Mouse (Mus musculus): Measurements from ENCODE around the gene Pex26.

DNA sequence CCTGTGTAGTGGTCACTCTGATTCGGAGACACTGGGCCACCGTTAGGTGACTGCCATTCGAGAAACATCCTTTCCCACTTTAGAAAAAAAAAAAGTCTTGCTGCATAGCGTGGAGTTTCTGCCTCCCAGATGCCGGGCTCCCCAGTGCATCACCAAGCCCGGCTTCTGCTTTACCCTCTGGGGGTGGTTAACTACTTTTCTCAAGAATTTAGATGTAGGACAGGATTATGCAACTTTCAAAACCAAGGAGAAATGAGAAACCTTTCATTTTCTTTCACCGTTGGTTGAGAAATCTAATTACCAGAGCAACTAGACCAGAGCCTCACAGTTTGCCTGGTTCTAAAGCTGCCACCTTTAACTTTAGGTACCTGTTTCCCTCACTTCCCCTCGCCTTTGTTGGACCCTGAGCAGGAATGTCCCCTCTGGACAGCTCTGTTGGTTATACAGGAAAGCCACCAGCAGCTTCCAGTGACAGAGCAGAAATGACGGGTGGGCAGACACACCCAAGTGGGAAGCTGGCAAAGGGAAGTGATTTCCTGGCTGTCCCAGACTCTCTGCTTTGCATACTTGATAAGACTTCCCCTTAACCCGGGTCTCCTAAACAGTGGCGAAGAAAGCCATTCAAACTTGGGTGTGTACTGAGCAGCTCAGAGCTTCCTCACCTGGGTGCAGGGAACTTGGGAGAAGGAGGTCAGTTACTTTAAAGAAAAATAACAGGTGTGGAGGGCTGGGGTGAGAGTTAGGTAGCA, 8.0 kb downstream of the Pex26 start:
- no peak for TF ChIP-seq CTCF (IDR thresholded peaks at IDR 0.05; ENCODE audit: insufficient read depth, low read length)
- TF ChIP-seq POLR2A (IDR thresholded peaks at IDR 0.05; ENCODE audit: borderline replicate concordance, extremely low read depth, low read depth, low read length): no peak

All from lung, adult 2 months (tissue).